Mouse (Mus musculus) lung, embryonic 15.5 days (tissue): ENCODE measurements around the gene Ccdc40. TPM values are rescaled to one million over a fixed set of nuclear protein-coding genes. Genes with fewer than 3 reads are reported as not detected.
A peak's percentile ranks its signal among the peaks of the same experiment; 100 is the strongest.

ENCODE experiments used
- ATAC-seq: fragments of 200-750 bp; cut with Nextera tagmentation; 2 replicates; pipeline ENCODE4 v1.8.0; 2017; ENCODE audit warnings: moderate number of reproducible peaks, borderline replicate concordance; ENCODE audit not compliant: low FRiP score, low TSS enrichment; ENCODE audit errors: extremely low read depth
- H3K27ac ChIP-seq: fragments of 300-500 bp; sonication (generic); 2 replicates; pipeline ENCODE4 v1.5.1; 2015; ENCODE audit warnings: moderate library complexity, mild to moderate bottlenecking, inconsistent platforms
- H3K27me3 ChIP-seq: fragments of 300-500 bp; sonication (generic); 2 replicates; pipeline ENCODE4 v1.6.1; 2015; ENCODE audit warnings: inconsistent platforms
- H3K36me3 ChIP-seq: fragments of 300-500 bp; sonication (generic); 2 replicates; pipeline ENCODE4 v1.6.1; 2015; ENCODE audit warnings: inconsistent platforms
- H3K4me1 ChIP-seq: fragments of 300-500 bp; sonication (generic); 2 replicates; pipeline ENCODE4 v1.6.1; 2015; ENCODE audit warnings: inconsistent platforms
- H3K4me2 ChIP-seq: fragments of 300-500 bp; sonication (generic); 2 replicates; pipeline ENCODE4 v1.6.1; 2015; ENCODE audit warnings: inconsistent platforms, mild to moderate bottlenecking, moderate library complexity
- H3K4me3 ChIP-seq: fragments of 300-500 bp; sonication (generic); 2 replicates; pipeline ENCODE4 v1.5.1; 2015; ENCODE audit warnings: mild to moderate bottlenecking, inconsistent platforms
- H3K9ac ChIP-seq: fragments of 300-500 bp; sonication (generic); 2 replicates; pipeline ENCODE4 v1.6.1; 2015; ENCODE audit warnings: inconsistent platforms
- H3K9me3 ChIP-seq: fragments of 300-500 bp; sonication (generic); 2 replicates; pipeline ENCODE4 v1.6.1; 2016; ENCODE audit warnings: inconsistent platforms
- WGBS: fragments of 180-500 bp; shearing (Covaris S2); methylation state at CpG from one replicate; pipeline ENCODE4 v1.1.7; 2015; 5-methylcytosine and 5-hydroxymethylcytosine counted together
- polyA plus RNA-seq: library from polyadenylated mRNA; unstranded; fragments of >200 nt; fragmentation: Nextera tagmentation; extraction: Ambion mirVana; gene quantifications from 2 replicates; pipeline ENCODE4 v1.2.1, GENCODE M21; 2015

Ccdc40 gene
- polyA plus RNA-seq, 1 experiment from 2014 or later = 5.7 TPM

DNA sequence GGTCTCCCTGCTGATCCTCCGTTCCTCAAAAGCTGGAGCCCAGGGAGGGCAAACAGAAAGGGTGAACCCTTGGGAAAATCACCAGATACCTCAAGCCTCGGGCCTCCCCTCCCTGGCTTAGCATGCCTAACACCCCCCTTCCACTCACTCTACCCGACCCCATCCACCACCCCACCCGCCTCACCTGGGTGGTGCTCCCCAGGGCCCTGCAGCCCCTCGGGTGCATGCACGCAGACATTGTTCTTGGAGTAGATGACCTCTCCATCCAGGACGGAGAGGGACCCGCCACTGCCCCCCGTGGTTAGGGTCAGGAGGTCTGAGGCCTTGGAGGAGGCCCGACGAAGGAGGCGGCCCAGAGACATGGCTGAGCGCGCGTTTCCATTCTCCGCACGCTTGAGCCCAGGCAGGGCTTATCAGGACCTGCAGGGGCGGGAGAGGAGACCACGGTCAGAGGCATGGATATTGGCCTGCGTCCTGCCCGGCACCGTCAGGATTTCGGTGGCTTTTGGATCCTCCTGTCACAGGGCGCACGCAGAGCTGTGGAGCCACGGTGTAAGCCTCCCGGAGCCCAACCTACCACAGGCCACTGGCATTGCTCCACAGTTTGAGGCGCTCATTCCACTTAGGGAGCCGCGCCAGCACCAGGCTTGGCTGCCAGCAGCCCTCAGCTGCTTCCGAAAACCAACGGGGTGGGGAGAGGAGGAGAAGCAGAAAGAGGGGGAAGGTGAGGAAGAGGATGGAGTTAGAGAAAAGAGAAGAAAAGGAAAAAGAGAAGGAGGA, 17.9 kb upstream of the Ccdc40 start:
- H3K4me1 ChIP-seq = peaks cover 57% of the 10 kb centered on the region
- no peaks in the 10 kb centered on the region for H3K27me3 ChIP-seq
- 0 out of 2 replicates have a peak, but pooled peaks cover 3% of the 10 kb centered on the region for H3K36me3 ChIP-seq
- H3K9ac ChIP-seq = no peak overlapping the region
- H3K4me2 ChIP-seq = peak overlapping the region; percentile 33
- ATAC-seq = no peak
- H3K27ac ChIP-seq = peak overlapping the region; percentile 60
- no peak overlapping the region for H3K4me3 ChIP-seq
- 64% methylated on average over 32 of the region's 32 CpGs for WGBS
- no peaks in the 10 kb centered on the region for H3K9me3 ChIP-seq

GRCm38 (mm10) chr11:119211604-119212309, 16.6 kb upstream of the Ccdc40 start:
- Histone ChIP-seq H3K27me3 (no peaks in the 10 kb centered on the region), H3K4me1 (peaks cover 70% of the 10 kb centered on the region), H3K27ac (no peak overlapping the region), H3K36me3 (0 out of 2 replicates have a peak, but pooled peaks cover 3% of the 10 kb centered on the region), H3K9ac (no peak overlapping the region), H3K4me2 (no peak overlapping the region), H3K4me3 (no peak overlapping the region), H3K9me3 (no peaks in the 10 kb centered on the region)
- no peak for ATAC-seq
- WGBS = 81% methylated on average over 21 of the region's 21 CpGs

- no peak overlapping the region for H3K4me3 ChIP-seq
- no peak overlapping the region for H3K9ac ChIP-seq
- no peak for ATAC-seq
- H3K27ac ChIP-seq = no peak overlapping the region
- WGBS = 55% methylated on average over 19 of the region's 19 CpGs
- H3K4me2 ChIP-seq = no peak overlapping the region
- H3K36me3 ChIP-seq = 0 out of 2 replicates have a peak, but pooled peaks cover 3% of the 10 kb centered on the region
- no peaks in the 10 kb centered on the region for H3K9me3 ChIP-seq
- no peaks in the 10 kb centered on the region for H3K27me3 ChIP-seq
- peaks cover 72% of the 10 kb centered on the region for H3K4me1 ChIP-seq
Observed at GRCm38 (mm10) chr11:119213166-119213885, 15.0 kb upstream of the Ccdc40 start.

- peak; percentile 82 for ATAC-seq
Observed at GRCm38 (mm10) chr11:119215038-119215904, 13.1 kb upstream of the Ccdc40 start.

DNA sequence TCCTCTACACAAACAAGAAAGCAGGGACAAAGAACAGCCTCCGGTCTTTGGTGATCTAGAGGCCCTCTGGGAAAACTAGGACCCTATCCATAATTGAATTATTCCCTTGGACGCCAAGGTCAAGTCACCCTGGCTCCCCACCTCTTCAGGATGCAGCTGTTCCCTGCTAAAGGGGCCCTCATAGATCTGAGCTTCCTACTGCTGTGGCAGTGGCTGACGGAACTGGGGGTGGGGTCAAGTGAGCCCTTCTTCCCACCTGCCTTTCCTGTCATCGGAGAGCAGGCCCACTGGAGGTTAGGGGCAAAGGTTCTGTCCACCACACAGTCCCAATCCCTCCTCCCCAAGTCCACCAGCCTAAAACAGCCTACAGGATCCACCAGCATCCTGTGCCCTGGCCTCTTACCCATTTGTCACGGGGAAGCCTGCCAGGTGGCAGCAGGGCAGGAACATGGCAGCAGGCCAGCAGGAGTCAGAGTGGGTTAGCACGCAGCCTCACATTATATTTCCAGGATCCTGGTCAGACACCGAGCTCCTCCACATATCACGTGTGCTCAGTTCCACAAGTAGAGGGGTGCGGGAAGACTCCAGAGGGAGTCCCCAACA, 12.4 kb upstream of the Ccdc40 start:
- peaks cover 65% of the 10 kb centered on the region for H3K4me1 ChIP-seq
- H3K4me2 ChIP-seq = peak overlapping the region; percentile 63
- no peaks in the 10 kb centered on the region for H3K9me3 ChIP-seq
- peak overlapping the region; percentile 29; the same call in 1 of the 2 replicates for H3K9ac ChIP-seq
- 0 out of 2 replicates have a peak overlapping the region, but pooled peaks have one; percentile 29 for H3K4me3 ChIP-seq
- 24% methylated on average over 9 of the region's 9 CpGs for WGBS
- H3K27me3 ChIP-seq = no peaks in the 10 kb centered on the region
- no peaks in the 10 kb centered on the region for H3K36me3 ChIP-seq
- peak overlapping the region; percentile 96 for H3K27ac ChIP-seq
- ATAC-seq = peak; percentile 13

More at GRCm38 (mm10) chr11:119215038-119215904, 13.1 kb upstream of the Ccdc40 start:
- Histone ChIP-seq H3K9ac (peak overlapping the region; percentile 29; the same call in 1 of the 2 replicates), H3K4me3 (peak overlapping the region; percentile 29), H3K27ac (peak overlapping the region; percentile 96), H3K9me3 (no peaks in the 10 kb centered on the region), H3K4me1 (peaks cover 67% of the 10 kb centered on the region), H3K27me3 (no peaks in the 10 kb centered on the region), H3K4me2 (peak overlapping the region; percentile 63), H3K36me3 (no peaks in the 10 kb centered on the region)
- 1% methylated on average over 18 of the region's 18 CpGs for WGBS

- no peak overlapping the region for H3K27ac ChIP-seq
- H3K4me2 ChIP-seq = no peak overlapping the region
- H3K36me3 ChIP-seq = no peaks in the 10 kb centered on the region
- no peaks in the 10 kb centered on the region for H3K27me3 ChIP-seq
- no peak overlapping the region for H3K4me3 ChIP-seq
- WGBS = 89% methylated on average over 6 of the region's 6 CpGs
- no peak for ATAC-seq
- H3K9ac ChIP-seq = no peak overlapping the region
- peaks cover 67% of the 10 kb centered on the region for H3K4me1 ChIP-seq
- H3K9me3 ChIP-seq = no peaks in the 10 kb centered on the region
Observed at GRCm38 (mm10) chr11:119217861-119218260, 10.5 kb upstream of the Ccdc40 start.

GRCm38 (mm10) chr11:119219816-119220465, 8.4 kb upstream of the Ccdc40 start:
- H3K27ac ChIP-seq = no peak overlapping the region
- no peak for ATAC-seq
- no peaks in the 10 kb centered on the region for H3K36me3 ChIP-seq
- WGBS = 23% methylated on average over 17 of the region's 17 CpGs
- H3K9me3 ChIP-seq = no peaks in the 10 kb centered on the region
- no peaks in the 10 kb centered on the region for H3K27me3 ChIP-seq
- H3K9ac ChIP-seq = no peak overlapping the region
- 0 out of 2 replicates have a peak overlapping the region, but pooled peaks have one; percentile 4 for H3K4me2 ChIP-seq
- H3K4me3 ChIP-seq = no peak overlapping the region
- H3K4me1 ChIP-seq = peaks cover 64% of the 10 kb centered on the region

DNA sequence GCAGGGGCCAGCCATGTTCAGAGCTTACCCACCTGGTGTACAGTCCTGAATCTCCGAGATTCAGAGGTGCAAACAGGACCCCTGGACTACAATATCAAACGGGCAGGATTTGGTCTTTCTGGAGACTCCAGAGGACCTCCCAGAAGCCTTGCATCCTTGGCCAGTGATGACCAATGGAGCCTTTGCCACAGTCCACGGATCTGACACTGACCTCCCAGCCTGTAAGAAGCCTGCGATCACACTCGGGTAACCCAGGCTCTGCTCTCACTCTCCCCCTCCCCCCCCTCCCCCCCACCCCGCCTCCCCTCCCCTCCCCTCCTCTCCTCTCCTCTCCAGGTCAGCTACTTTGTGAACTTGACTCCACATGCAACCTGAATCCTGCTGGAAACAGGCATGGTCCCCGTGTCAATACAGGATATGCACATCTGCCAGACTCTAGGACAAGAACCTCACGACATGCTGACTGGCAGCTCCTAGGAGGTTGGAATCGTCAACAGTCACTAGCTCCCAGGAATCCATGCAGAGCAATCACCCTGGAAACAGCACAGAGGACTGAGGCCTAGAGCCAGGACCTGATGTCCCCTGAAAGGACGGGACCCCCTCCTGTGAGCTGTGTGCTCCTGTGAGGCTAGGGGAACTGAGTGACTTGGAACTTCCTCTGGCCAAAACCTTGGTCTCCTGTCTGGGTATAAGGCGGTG, 6.4 kb upstream of the Ccdc40 start:
- H3K4me3 ChIP-seq = no peak overlapping the region
- WGBS = 46% methylated on average over 10 of the region's 11 CpGs
- H3K4me2 ChIP-seq = no peak overlapping the region
- ATAC-seq = no peak
- no peak overlapping the region for H3K27ac ChIP-seq
- no peaks in the 10 kb centered on the region for H3K27me3 ChIP-seq
- no peaks in the 10 kb centered on the region for H3K9me3 ChIP-seq
- H3K36me3 ChIP-seq = no peaks in the 10 kb centered on the region
- no peak overlapping the region for H3K9ac ChIP-seq
- peaks cover 57% of the 10 kb centered on the region for H3K4me1 ChIP-seq

DNA sequence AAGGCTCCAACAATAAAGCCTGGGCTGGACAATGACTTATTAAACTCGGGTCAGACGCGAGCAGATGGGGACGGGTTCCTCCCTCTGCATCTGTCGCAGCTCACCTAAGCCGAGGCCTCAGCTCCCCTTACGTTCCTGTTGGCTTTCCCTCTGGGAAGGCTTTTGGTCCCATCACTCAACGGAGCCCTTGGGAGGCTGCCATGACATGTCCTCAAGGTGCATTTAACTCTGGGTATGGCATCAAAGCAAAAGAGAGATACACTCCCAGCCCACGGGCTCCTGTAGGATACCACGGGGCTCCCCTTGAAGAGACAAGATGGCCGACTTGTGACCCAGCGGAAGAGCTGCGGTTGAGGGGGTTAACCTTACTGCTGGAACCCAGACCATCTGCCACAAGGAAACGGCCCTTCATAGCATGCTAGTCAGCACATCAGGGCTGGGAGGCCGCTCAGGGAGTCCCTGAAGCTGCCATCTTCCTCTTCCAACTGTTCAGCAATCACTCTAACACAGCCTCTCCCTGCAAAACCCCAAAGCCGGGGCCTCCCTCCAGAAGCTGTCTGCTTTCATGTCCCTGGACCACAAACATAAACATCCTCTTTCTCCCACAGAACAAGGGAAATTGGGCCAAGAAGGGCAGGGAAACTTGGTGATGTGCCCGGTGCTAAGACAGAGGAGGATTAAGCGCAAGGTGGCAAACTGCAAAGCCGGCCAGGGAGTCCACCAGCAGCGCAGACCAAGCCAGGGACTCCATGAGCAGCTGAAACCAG, 5.1 kb upstream of the Ccdc40 start:
- Histone ChIP-seq H3K4me1 (peaks cover 66% of the 10 kb centered on the region), H3K9me3 (no peaks in the 10 kb centered on the region), H3K9ac (no peak overlapping the region), H3K36me3 (no peaks in the 10 kb centered on the region), H3K4me2 (peak overlapping the region; percentile 24), H3K27me3 (no peaks in the 10 kb centered on the region), H3K27ac (peak overlapping the region; percentile 83), H3K4me3 (no peak overlapping the region)
- WGBS = 55% methylated on average over 20 of the region's 20 CpGs
- peak; percentile 68 for ATAC-seq
